Mouse (Mus musculus) cerebellum, adult 2 months (tissue): ENCODE data around the gene Arhgdig. TPM values are rescaled to one million over a fixed set of nuclear protein-coding genes. Genes with fewer than 3 reads are reported as not detected.
A peak's percentile ranks its signal among the peaks of the same experiment; 100 is the strongest.
"Not testable (repeated sequence)": the region's sequence is repeated elsewhere in the genome, so short reads cannot be mapped to it uniquely, and the experiment has no call there.

Experiments used
- DNase-seq, 2 experiments: peaks; one replicate each; pipeline ENCODE4 v3.0.0; 2021
- H3K27ac ChIP-seq: fragments of 200-500 bp; 2 replicates; pipeline ENCODE4 v1.5.1; 2012; ENCODE audit warnings: low read length, control low read depth, inconsistent platforms; ENCODE audit not compliant: insufficient read depth
- H3K27me3 ChIP-seq: fragments of 200-500 bp; 2 replicates; pipeline ENCODE4 v1.6.1; 2012; ENCODE audit warnings: inconsistent platforms, mild to moderate bottlenecking, low read length, moderate library complexity; ENCODE audit not compliant: control insufficient read depth, insufficient read depth
- H3K4me1 ChIP-seq: fragments of 200-500 bp; 2 replicates; pipeline ENCODE4 v1.6.1; 2011; ENCODE audit warnings: low read length; ENCODE audit not compliant: control insufficient read depth, insufficient read depth
- H3K4me3 ChIP-seq: fragments of 200-500 bp; replicated peaks from 2 replicates; pipeline ENCODE3; 2011; ENCODE audit warnings: mild to moderate bottlenecking, low read depth, low read length, control low read depth; ENCODE audit not compliant: insufficient read depth
- CTCF ChIP-seq: fragments of 200-500 bp; IDR thresholded peaks from 2 replicates; pipeline ENCODE4 v1.5.1; 2011; ENCODE audit warnings: low read depth, mild to moderate bottlenecking, control low read depth, low read length, moderate library complexity, borderline replicate concordance; ENCODE audit not compliant: insufficient read depth
- POLR2A ChIP-seq: fragments of 200-500 bp; IDR thresholded peaks from 2 replicates; pipeline ENCODE4 v1.6.1; 2011; ENCODE audit warnings: low read length, control low read depth, borderline replicate concordance; ENCODE audit not compliant: insufficient read depth
- WGBS: fragments of 180-500 bp; shearing (Covaris S2); methylation state at CpG from one replicate; pipeline ENCODE4 v1.1.7; 2018; 5-methylcytosine and 5-hydroxymethylcytosine counted together
- polyA plus RNA-seq: library from polyadenylated mRNA; depleted of rRNA; stranded (reverse); fragments of >200 nt; gene quantifications from 2 replicates; pipeline ENCODE4 v1.2.3, GENCODE M21; 2012

The Arhgdig gene
- polyA plus RNA-seq, 1 experiment, result 80.0 TPM

GRCm38 (mm10) chr17:26202737-26203136 lies 4.8 kb downstream of the Arhgdig start, which contains the start of gene Rgs11:
Gene Rgs11 (plus strand): TSS chr17:26202951.
- peak; percentile 29 to 32 for DNase-seq
- TF ChIP-seq POLR2A, result no peak
- TF ChIP-seq CTCF, result no peak
- Histone ChIP-seq H3K27me3 (no peaks in the 10 kb centered on the region), H3K4me3 (peak within 1 kb of the TSS; percentile 59), H3K4me1 (peaks cover 2% of the 10 kb centered on the region; the same call in 1 of the 2 replicates), H3K27ac (no peak within 1 kb of the TSS)
- WGBS, result 3% methylated on average over 22 of the region's 22 CpGs

- DNase-seq, result no peak
- no peak overlapping the region for H3K4me3 ChIP-seq
- TF ChIP-seq POLR2A (no peak), CTCF (no peak)
- H3K27ac ChIP-seq, result no peak overlapping the region
- no peaks in the 10 kb centered on the region for H3K27me3 ChIP-seq
- H3K4me1 ChIP-seq, result peaks cover 2% of the 10 kb centered on the region; the same call in 1 of the 2 replicates
Observed at GRCm38 (mm10) chr17:26201998-26202397, 5.6 kb downstream of the Arhgdig start.

GRCm38 (mm10) chr17:26200831-26201705 lies 6.5 kb downstream of the Arhgdig start:
- no peak for TF ChIP-seq CTCF
- TF ChIP-seq POLR2A, result no peak
- no peaks in the 10 kb centered on the region for H3K27me3 ChIP-seq
- peaks cover 2% of the 10 kb centered on the region; the same call in 1 of the 2 replicates for H3K4me1 ChIP-seq
- H3K4me3 ChIP-seq, result peak overlapping the region; percentile 42
- no peak for DNase-seq
- no peak overlapping the region for H3K27ac ChIP-seq
- WGBS, result 2% methylated on average over 86 of the region's 92 CpGs

GRCm38 (mm10) chr17:26198892-26199291 lies 8.7 kb downstream of the Arhgdig start, which contains the start of gene Pdia2:
Gene Pdia2 (minus strand): TSS chr17:26199087.
- DNase-seq, result no peak
- Histone ChIP-seq H3K4me3 (no peak within 1 kb of the TSS), H3K4me1 (peaks cover 2% of the 10 kb centered on the region; the same call in 1 of the 2 replicates), H3K27me3 (no peaks in the 10 kb centered on the region), H3K27ac (no peak within 1 kb of the TSS)
- no peak for TF ChIP-seq POLR2A
- 85% methylated on average over 4 of the region's 4 CpGs for WGBS

- Histone ChIP-seq H3K27me3 (no peaks in the 10 kb centered on the region), H3K4me1 (peaks cover 4% of the 10 kb centered on the region), H3K4me3 (no peak overlapping the region), H3K27ac (no peak overlapping the region)
- no peak for TF ChIP-seq CTCF
- no peak for TF ChIP-seq POLR2A
- no peak for DNase-seq
- WGBS, result 87% methylated on average over 15 of the region's 15 CpGs
Observed at GRCm38 (mm10) chr17:26192481-26193190, 14.9 kb downstream of the Arhgdig start.

- not testable (repeated sequence) for H3K4me3 ChIP-seq, H3K4me1 ChIP-seq, H3K27ac ChIP-seq, H3K27me3 ChIP-seq, DNase-seq
- WGBS, result 90% methylated on average over 7 of the region's 7 CpGs
Observed at GRCm38 (mm10) chr17:26191486-26191885, 16.1 kb downstream of the Arhgdig start.

GRCm38 (mm10) chr17:26188091-26188805 lies 19.3 kb downstream of the Arhgdig start:
- Histone ChIP-seq H3K27me3 (no peaks in the 10 kb centered on the region), H3K4me1 (peaks cover 7% of the 10 kb centered on the region), H3K4me3 (no peak overlapping the region), H3K27ac (no peak overlapping the region)
- TF ChIP-seq CTCF (no peak), POLR2A (no peak)
- DNase-seq, result no peak
- WGBS, result 81% methylated on average over 11 of the region's 11 CpGs

GRCm38 (mm10) chr17:26187592-26187991 lies 20.0 kb downstream of the Arhgdig start:
- Histone ChIP-seq H3K27ac (no peak overlapping the region), H3K4me1 (peaks cover 7% of the 10 kb centered on the region), H3K4me3 (no peak overlapping the region), H3K27me3 (no peaks in the 10 kb centered on the region)
- WGBS, result 15% methylated on average over 5 of the region's 5 CpGs
- TF ChIP-seq CTCF (no peak), POLR2A (no peak)
- DNase-seq, result peak; percentile 53 to 70
